Mouse (Mus musculus) E14TG2a.4 (cell line): Measurements from ENCODE around the gene Sgpp1.
A peak's percentile ranks its signal among the peaks of the same experiment; 100 is the strongest.
"Not testable (repeated sequence)": the region's sequence is repeated elsewhere in the genome, so short reads cannot be mapped to it uniquely, and the experiment has no call there.

Experiments used
- H3K27me3 ChIP-seq: 2 replicates; pipeline ENCODE4 v1.6.1; 2014; ENCODE audit warnings: low read length, control low read depth; ENCODE audit not compliant: insufficient read depth
- H3K36me3 ChIP-seq: 2 replicates; pipeline ENCODE4 v1.6.1; 2014; ENCODE audit warnings: low read length, control low read depth; ENCODE audit not compliant: insufficient read depth
- H3K4me1 ChIP-seq: replicated peaks from 2 replicates; pipeline ENCODE4 v1.6.1; 2014; ENCODE audit warnings: low read depth, low read length, control low read depth
- H3K4me3 ChIP-seq: replicated peaks from 2 replicates; pipeline ENCODE4 v1.5.1; 2014; ENCODE audit warnings: mild to moderate bottlenecking, low read length
- H3K9me3 ChIP-seq: 2 replicates; pipeline ENCODE4 v1.6.1; 2014; ENCODE audit warnings: low read length, control low read depth
- CTCF ChIP-seq: conservative IDR thresholded peaks from 2 replicates; pipeline ENCODE4 v1.5.1; 2014; ENCODE audit warnings: low read length
- NANOG ChIP-seq: IDR thresholded peaks from 2 replicates; pipeline ENCODE4 v1.6.1; 2014; ENCODE audit warnings: borderline replicate concordance, low read length, mixed read lengths
- POU5F1 ChIP-seq: IDR thresholded peaks from 2 replicates; pipeline ENCODE4 v1.6.1; 2014; ENCODE audit warnings: low read length, borderline replicate concordance

Gene Sgpp1

DNA sequence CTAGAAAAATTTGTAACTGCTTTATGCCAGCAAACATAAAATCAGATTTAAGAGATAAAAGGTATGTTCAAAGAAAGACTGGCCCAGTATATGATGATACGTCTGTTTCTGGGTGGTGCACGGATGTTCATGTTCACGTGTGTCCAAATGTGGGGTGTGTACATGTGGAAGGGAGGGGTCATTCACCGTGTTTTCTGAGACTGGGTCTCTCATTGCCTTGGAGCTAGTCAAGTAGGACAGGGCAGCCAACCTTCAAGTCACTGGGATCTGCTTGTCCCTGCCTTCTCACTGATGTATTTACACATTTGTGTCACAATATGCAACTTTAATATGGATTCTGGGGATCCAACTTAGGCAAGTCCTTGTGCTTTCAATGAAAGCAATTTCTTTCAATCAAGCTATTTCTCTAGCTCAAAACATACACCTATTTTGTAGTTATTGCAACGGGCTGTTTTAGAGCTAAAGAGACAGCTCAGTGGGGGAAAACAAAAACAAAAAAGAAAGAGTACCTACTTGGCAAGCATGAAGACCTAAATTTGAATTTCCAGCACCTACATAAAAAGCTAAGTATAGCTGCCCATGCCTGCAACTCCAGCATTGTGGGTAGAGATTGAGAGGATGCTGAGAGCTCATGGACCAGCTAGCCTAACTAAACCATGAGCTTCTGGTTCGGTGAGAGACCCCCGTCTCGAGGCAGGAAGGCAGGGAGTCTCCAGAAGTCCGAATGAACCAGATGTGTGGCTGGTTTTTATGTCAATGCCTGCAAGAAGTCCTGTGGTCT lies 24.7 kb downstream of the Sgpp1 start:
- TF ChIP-seq NANOG (no peak), CTCF (no peak), POU5F1 (no peak)
- no peaks in the 10 kb centered on the region for H3K36me3 ChIP-seq
- no peaks in the 10 kb centered on the region for H3K27me3 ChIP-seq
- H3K9me3 ChIP-seq: no peaks in the 10 kb centered on the region
- H3K4me3 ChIP-seq: no peak overlapping the region
- peaks cover 11% of the 10 kb centered on the region for H3K4me1 ChIP-seq

- Histone ChIP-seq H3K4me1 (peaks cover 11% of the 10 kb centered on the region), H3K36me3 (no peaks in the 10 kb centered on the region), H3K27me3 (no peaks in the 10 kb centered on the region), H3K4me3 (no peak overlapping the region), H3K9me3 (no peaks in the 10 kb centered on the region)
- TF ChIP-seq CTCF: no peak
Measured at GRCm38 (mm10) chr12:75709506-75709905, 26.0 kb downstream of the Sgpp1 start.

- no peak overlapping the region for H3K4me3 ChIP-seq
- H3K36me3 ChIP-seq: no peaks in the 10 kb centered on the region
- 0 out of 2 replicates have a peak, but pooled peaks cover 2% of the 10 kb centered on the region for H3K27me3 ChIP-seq
- peaks cover 14% of the 10 kb centered on the region for H3K4me1 ChIP-seq
- TF ChIP-seq NANOG: no peak
- no peak for TF ChIP-seq POU5F1
- no peak for TF ChIP-seq CTCF
- no peaks in the 10 kb centered on the region for H3K9me3 ChIP-seq
Measured at GRCm38 (mm10) chr12:75706670-75707069, 28.9 kb downstream of the Sgpp1 start.

DNA sequence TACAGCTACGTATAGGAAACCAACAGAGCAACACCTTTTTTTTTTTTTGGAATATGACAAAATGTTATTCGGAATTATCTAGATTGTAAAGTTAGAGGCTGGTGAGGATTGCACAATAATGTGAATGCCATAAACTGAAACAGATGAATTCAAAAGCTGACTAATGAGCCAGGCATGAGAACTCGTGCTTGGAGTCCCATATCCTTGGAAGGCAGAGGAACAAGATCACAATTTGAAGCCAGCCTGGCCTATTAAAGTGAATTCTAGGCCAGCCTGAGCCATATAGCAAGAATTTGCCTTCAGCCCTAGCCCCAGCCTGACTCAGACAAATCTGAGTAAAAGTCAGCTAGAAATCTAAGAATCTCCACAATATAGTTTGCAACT lies 32.8 kb downstream of the Sgpp1 start:
- H3K27me3 ChIP-seq: 0 out of 2 replicates have a peak, but pooled peaks cover 2% of the 10 kb centered on the region
- H3K4me3 ChIP-seq: no peak overlapping the region
- H3K36me3 ChIP-seq: no peaks in the 10 kb centered on the region
- H3K4me1 ChIP-seq: peaks cover 20% of the 10 kb centered on the region
- TF ChIP-seq POU5F1 (no peak), NANOG (no peak), CTCF (no peak)
- H3K9me3 ChIP-seq: peaks cover 8% of the 10 kb centered on the region

GRCm38 (mm10) chr12:75702084-75702738 lies 33.3 kb downstream of the Sgpp1 start:
- 0 out of 2 replicates have a peak, but pooled peaks cover 2% of the 10 kb centered on the region for H3K27me3 ChIP-seq
- TF ChIP-seq NANOG (no peak), POU5F1 (no peak), CTCF (no peak)
- H3K4me1 ChIP-seq: peaks cover 20% of the 10 kb centered on the region
- H3K4me3 ChIP-seq: peak overlapping the region; percentile 14
- no peaks in the 10 kb centered on the region for H3K36me3 ChIP-seq
- H3K9me3 ChIP-seq: peaks cover 8% of the 10 kb centered on the region

DNA sequence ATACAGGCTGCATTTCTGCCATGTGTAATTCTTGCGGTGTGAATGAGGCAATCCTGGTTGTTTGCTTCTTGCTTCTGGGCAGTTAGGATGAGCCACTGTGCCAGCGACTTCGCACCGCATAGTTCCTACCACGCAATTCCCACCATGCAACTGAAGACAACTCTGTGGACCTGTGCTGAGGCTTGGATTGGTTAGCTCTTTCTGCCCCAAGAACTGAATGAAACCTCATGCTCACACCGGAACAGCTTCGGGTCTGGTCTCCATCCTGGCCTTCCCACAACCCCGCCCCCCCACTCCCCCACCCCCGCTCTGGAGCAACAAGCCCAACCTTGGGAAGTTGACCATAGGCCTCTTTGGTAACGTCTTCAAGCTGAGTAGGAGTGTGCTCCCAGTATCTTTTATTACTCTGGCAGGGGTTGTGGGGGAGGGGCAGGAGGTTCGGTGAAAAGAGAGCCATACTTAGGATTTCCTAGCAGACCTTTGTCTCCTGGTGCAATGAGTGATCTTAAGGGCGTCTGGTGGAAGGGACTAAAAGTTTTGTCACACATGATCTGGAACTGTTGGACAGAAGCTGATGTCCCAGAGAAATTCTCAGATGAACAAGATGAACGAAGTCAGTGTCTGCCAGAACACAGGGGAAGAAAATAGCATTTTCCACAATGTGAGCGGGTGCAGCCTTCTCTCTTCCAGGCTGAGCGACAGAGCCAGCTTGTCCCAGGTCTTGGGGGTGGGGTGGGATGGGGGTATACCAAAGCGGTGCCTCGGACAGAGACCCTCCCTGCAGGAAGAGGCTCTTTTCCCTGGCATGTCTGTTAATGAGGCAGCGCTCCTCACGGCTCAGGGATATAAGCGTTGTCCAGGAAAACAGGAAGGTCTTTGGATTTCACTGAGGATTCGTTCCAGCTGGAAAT lies 34.1 kb downstream of the Sgpp1 start:
- H3K4me1 ChIP-seq: peaks cover 24% of the 10 kb centered on the region
- H3K4me3 ChIP-seq: peak overlapping the region; percentile 32
- H3K36me3 ChIP-seq: no peaks in the 10 kb centered on the region
- H3K9me3 ChIP-seq: peaks cover 8% of the 10 kb centered on the region
- H3K27me3 ChIP-seq: 0 out of 2 replicates have a peak, but pooled peaks cover 2% of the 10 kb centered on the region
- no peak for TF ChIP-seq POU5F1
- no peak for TF ChIP-seq CTCF
- no peak for TF ChIP-seq NANOG

- no peak overlapping the region for H3K4me3 ChIP-seq
- peaks cover 24% of the 10 kb centered on the region for H3K4me1 ChIP-seq
- H3K9me3 ChIP-seq: peaks cover 8% of the 10 kb centered on the region
- 0 out of 2 replicates have a peak, but pooled peaks cover 2% of the 10 kb centered on the region for H3K27me3 ChIP-seq
- peak; percentile 71 for TF ChIP-seq CTCF
- no peak for TF ChIP-seq POU5F1
- H3K36me3 ChIP-seq: no peaks in the 10 kb centered on the region
Measured at GRCm38 (mm10) chr12:75698692-75699091, 36.8 kb downstream of the Sgpp1 start.

DNA sequence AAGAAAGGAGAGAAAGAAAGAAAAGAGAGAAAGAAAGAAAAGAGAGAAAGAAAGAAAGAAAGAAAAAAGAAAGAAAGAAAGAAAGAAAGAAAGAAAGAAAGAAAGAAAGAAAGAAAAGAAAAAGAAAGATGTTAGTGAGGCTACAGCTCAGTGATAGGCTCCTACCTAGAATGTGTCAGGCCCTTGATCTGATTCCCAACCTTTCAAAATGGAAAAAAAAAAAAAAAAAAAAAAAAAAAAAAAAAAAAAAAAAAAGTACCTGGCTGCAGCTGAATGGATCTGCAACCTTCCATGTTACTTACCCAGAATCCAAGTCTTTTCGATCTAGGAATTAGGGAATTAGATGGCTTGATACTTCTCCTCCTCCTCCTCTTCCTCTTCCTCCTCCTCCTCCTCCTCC lies 39.7 kb downstream of the Sgpp1 start:
- H3K36me3 ChIP-seq, H3K27me3 ChIP-seq, H3K4me3 ChIP-seq: not testable (repeated sequence)
- peaks cover 14% of the 10 kb centered on the region for H3K9me3 ChIP-seq
- H3K4me1 ChIP-seq: peaks cover 10% of the 10 kb centered on the region
